Mouse (Mus musculus): ENCODE measurements around the gene Ccdc175. TPM values are rescaled to one million over a fixed set of nuclear protein-coding genes. Genes with fewer than 3 reads are reported as not detected.

Gene Ccdc175
- total RNA-seq, 2 experiments from 2014 or later: not detected

- DNase-seq (ENCODE audit: low spot score in 2 of 2): no peak
Observed at GRCm38 (mm10) chr12:72104027-72104426, 80.8 kb downstream of the Ccdc175 start.

DNA sequence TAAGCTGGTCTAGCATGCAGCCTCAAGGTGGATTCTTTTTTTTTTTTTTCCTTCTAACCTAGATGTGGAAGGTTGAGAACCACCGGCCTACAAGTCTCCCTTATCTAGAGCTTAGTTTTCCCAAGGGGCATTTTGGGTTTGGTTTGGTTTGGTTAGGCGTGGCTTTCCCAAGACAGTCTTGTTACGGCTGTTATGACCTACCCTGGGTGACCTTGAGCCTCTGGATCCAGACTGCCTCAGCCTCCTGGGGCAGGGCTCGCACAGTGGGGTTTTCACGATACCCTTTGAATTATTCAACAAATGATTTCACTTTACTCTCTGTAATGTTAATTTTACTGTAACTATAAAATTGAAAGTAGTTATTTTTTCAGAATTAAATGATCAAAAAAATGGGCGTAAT is 82.1 kb downstream of the Ccdc175 start:
- no peak for DNase-seq (ENCODE audit: low spot score in 2 of 2)

DNA sequence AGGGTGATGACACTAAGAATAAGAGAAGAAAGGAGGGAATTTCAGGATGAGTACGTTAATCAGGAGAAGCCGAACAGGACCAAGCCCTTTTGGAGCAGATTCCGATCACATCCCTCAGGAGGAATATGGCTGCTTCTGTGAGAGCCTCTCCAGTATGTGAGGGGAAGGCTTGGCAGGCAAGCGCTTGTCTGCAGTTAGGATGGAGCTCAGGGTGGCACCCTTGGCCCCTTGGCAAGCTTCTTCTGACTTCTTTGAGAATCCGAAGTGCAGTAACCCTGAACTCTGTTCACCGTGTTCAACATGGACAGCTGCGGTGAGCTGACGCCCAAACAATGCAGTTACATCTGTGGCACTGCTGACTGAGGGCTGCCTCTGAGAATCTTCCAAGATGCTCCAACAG is 87.9 kb downstream of the Ccdc175 start:
- no peak for DNase-seq (ENCODE audit: low spot score in 2 of 2)

GRCm38 (mm10) chr12:72089802-72090201 is 95.0 kb downstream of the Ccdc175 start:
- DNase-seq (ENCODE audit: low spot score in 2 of 2): no peak

DNA sequence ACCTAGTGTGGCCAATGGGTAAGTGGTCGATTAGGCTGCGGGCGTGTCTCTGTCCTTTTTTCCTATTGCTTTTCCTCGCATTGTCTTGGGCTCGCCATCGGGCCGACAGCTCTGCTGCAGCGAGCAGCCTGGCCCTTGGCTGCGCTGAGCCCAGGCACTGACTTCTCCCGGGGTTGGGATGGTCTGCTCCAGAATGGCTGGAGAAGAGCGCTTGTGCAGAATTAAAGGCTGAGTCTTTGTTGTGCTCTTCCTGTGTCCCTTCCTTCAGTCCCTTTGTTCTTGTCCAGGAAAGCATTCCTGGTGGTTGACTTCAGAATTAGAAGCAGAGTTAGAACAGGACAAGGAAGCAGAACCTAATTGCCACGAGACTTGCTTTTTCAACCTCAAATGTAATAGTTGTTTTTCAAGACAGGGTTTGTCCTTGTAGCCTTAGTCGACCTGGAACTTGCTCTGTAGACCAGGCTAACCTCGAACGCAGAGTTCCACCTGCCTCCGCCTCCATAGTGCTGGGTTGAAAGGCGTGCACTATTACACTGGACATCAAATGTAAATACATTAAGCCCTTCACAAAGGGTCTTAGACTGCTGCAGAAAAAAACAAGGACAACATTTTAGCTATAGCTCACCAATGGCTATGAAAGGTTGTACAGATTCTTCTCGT is 98.5 kb downstream of the Ccdc175 start:
- DNase-seq (ENCODE audit: low spot score in 2 of 2): no peak

DNA sequence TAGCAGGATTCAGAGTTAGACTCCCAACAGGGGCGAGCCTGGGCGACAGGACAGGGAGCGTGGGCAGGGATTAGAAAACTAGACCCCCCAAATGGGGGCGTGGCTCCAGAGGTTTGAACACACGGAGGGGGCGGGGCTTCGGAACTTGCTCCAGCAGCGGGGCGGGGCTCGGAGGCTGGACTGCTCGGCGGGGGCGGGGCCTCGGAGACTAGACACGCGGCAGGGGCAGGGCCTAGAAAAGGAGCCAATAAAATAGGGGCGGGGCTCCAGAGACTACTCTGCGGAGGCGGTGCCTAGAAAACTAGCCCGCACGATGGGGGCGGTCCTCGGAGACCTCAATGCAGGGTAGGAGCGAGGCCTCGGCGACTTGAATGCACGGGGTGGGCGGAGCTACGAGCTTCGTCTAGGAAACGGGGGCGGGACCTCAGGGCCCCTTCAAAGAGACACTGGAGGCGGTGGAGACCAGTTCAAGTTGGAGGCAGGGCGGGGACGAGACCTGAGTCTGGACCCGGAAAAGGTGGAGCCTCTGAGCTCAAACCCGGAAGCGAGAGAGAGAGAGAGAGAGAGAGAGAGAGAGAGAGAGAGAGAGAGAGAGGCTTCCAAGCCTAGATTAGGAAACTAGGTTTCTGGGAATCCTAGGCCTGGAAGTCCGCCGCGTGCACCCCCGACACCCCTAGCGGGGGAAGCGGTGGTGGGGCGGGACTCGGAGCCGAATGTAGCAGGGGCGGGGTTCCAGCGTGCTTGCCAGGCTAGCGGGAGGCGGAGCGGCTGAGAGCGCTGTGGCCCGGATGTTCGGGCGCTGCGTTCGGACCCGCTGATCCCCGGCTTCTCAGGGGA is 99.3 kb downstream of the Ccdc175 start, which contains the start of the genes L3hypdh and Jkamp:
TSS of gene L3hypdh (minus strand) at position 111 of the 837 bp plus-strand sequence.
TSS of gene Jkamp (plus strand) at position 261 of the 837 bp plus-strand sequence.
- peak; percentile 99 to 100 for DNase-seq (ENCODE audit: low spot score in 2 of 2)

DNA sequence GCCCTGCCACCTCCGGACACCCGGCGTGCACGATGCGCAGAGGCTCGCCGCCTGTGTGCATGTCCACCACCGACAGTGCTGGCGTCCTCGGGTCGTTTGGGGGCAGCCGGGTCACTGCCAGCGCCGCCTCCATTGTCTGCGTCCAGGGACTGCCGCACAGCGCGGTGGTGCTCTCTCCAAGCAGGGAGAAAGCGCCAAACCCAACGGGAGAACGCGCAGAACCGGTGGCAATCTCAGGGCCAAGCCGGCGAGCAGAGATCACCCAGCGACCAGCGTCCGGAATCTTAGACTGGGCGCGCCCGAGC is 99.9 kb downstream of the Ccdc175 start:
- no peak for DNase-seq (ENCODE audit: low spot score in 2 of 2)

DNA sequence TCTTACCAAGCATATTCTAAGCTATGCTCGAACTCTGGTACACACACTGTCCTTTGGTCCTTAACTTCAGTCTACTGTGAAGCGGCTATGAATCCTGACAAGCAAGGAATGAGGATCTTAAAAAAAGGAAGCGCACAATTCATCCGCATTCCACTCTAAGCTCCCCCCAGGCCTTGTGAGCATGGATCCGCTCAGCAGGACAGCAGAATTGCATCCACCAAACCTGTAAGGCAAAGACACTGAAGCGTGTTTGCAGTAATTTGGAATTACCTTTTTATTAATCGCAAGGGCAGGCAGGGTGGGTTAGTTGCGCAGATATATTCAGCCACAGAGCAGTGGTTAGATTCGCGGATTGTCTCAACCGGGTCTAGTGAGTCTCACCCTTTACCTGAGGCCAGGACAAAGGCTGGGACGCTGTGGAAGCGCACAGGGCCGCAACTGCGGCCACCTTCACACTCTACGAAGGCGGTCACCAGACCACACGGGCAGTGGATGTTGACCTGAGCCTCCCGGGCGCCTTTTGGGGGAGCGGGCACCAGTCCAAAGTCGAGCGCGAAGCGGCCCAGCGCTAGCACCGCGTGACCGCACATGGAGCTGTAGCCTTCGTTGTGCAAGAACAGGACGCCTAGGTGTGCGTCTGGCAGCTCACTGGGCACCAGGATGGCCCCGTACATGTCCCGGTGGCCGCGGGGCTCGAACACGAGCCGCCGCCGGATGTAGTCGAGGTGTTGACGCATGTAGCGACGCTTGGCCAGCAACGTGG is 100.4 kb downstream of the Ccdc175 start:
- peak in 1 of 2 experiments; percentile 66 for DNase-seq (ENCODE audit: low spot score in 2 of 2)

- no peak for DNase-seq (ENCODE audit: low spot score in 2 of 2)
Observed at GRCm38 (mm10) chr12:72083265-72083664, 101.6 kb downstream of the Ccdc175 start.

DNA sequence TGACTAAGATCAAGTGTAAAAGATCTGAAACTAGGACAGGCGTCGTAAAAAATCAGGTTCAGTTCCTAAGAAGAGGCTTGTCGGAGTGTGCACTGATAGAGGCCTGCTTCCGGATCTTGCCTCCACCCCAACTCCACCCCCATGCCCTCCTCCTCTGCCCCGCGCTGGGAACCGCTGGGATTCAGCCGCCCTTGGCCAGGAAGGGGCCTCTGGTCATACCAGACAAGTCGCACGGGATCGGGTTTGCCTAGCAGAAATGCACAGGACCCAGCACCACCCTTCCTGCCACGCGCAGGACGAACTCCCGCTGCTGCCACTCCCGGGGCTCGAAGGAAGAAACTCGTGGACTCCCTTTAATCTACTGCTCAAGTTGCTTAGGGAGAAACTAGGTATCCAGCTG is 102.5 kb downstream of the Ccdc175 start:
- DNase-seq (ENCODE audit: low spot score in 2 of 2): peak in 1 of 2 experiments; percentile 18

GRCm38 (mm10) chr12:72081961-72082360 is 102.9 kb downstream of the Ccdc175 start:
- no peak for DNase-seq (ENCODE audit: low spot score in 2 of 2)

DNA sequence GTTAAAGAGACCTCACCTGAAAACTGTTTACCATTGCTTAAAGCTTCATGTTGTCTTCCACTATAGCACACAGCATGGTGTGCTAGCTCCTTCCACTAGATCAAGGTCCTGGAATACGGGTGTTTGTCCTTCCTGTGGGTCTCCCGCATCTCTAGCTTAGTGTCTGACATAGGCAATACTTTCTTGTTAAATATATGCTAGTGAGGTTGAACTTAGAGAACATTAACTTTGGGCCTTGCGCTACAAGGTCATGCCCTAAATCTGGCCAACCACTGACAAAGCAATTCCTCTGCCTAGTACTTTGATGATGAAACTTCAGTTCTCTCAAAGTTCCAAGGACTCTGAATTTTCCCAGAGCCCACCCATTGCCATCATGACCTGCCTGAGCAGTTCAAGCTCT is 106.6 kb downstream of the Ccdc175 start:
- no peak for DNase-seq (ENCODE audit: low spot score in 2 of 2)

- DNase-seq (ENCODE audit: low spot score in 2 of 2): peak; percentile 77 to 85
Observed at GRCm38 (mm10) chr12:72070327-72071269, 114.2 kb downstream of the Ccdc175 start, which contains the start of gene Gpr135. Gpr135 (minus strand) TSS chr12:72071125.

GRCm38 (mm10) chr12:72069626-72070326 is 115.1 kb downstream of the Ccdc175 start:
- no peak for DNase-seq (ENCODE audit: low spot score in 2 of 2)

- DNase-seq (ENCODE audit: low spot score in 2 of 2): no peak
Observed at GRCm38 (mm10) chr12:72057780-72058179, 127.0 kb downstream of the Ccdc175 start.

- DNase-seq (ENCODE audit: low spot score in 2 of 2): no peak
Observed at GRCm38 (mm10) chr12:72053851-72054250, 131.0 kb downstream of the Ccdc175 start.

GRCm38 (mm10) chr12:72053303-72053702 is 131.5 kb downstream of the Ccdc175 start:
- no peak for DNase-seq (ENCODE audit: low spot score in 2 of 2)

DNA sequence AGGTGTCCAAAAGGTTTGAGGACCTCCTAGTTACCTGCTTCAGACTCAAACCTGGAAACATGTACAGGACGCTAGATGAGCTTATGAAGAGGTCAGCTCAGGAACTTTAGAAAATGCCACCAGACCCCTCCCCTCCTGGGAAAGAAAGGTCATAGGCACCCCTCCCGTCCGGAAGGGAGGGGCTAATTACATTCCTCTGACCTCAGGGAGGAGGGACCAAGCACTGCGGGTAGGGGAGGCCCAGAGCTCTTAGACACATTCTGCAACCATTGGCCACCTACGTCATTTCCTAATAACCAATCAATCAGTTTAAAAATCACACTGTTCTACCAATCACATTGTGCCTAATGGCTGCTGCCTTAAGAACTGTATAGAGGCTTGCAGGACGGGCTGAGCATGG is 132.3 kb downstream of the Ccdc175 start:
- DNase-seq (ENCODE audit: low spot score in 2 of 2): no peak

Data from gastrocnemius, postnatal 4 days (tissue).